Mouse (Mus musculus): ENCODE measurements around the gene Krt33a.

Krt33a gene

GRCm38 (mm10) chr11:99986180-99986647, 29.8 kb downstream of the Krt33a start, which contains the start of gene Krtap16-1:
Gene Krtap16-1, minus strand, starts transcription at chr11:99986597.
- no peak for DNase-seq (ENCODE audit: low spot score in 2 of 2)

GRCm38 (mm10) chr11:99985291-99986092, 30.5 kb downstream of the Krt33a start:
- DNase-seq (ENCODE audit: low spot score in 2 of 2): peak in 1 of 2 experiments; percentile 19

GRCm38 (mm10) chr11:99983442-99983841, 32.6 kb downstream of the Krt33a start:
- no peak for DNase-seq (ENCODE audit: low spot score in 2 of 2)

- no peak for DNase-seq (ENCODE audit: low spot score in 2 of 2)
These were observed 33.3 kb downstream of the Krt33a start for GRCm38 (mm10) chr11:99982731-99983130.

GRCm38 (mm10) chr11:99978953-99979352, 37.1 kb downstream of the Krt33a start, which contains the start of gene Krtap29-1:
Gene Krtap29-1, minus strand, starts transcription at chr11:99979053.
- no peak for DNase-seq (ENCODE audit: low spot score in 2 of 2)

GRCm38 (mm10) chr11:99965961-99966360, 50.1 kb downstream of the Krt33a start:
- DNase-seq (ENCODE audit: low spot score in 2 of 2): no peak

- no peak for DNase-seq (ENCODE audit: low spot score in 2 of 2)
These were observed 51.8 kb downstream of the Krt33a start for GRCm38 (mm10) chr11:99964213-99964612.
